Mouse (Mus musculus): ENCODE data around the gene Slc16a12.
"Not testable (repeated sequence)": the region's sequence is repeated elsewhere in the genome, so short reads cannot be mapped to it uniquely, and the experiment has no call there.

Slc16a12 gene

GRCm38 (mm10) chr19:34746688-34747504, at the start of gene Slc16a12:
Gene Slc16a12 (minus strand): TSS chr19:34747289.
- in situ Hi-C loops (cut with MboI, MseI): no loop called here

- in situ Hi-C loops (cut with MboI, MseI): loop anchor here (10.0 kb wide), 1 partner anchor 1062 kb away; no protein-coding TSS in a partner anchor
Measured at GRCm38 (mm10) chr19:34796396-34796795, 49.3 kb upstream of the Slc16a12 start.

GRCm38 (mm10) chr19:34782491-34782890, 35.4 kb upstream of the Slc16a12 start:
- in situ Hi-C loops (cut with MboI, MseI): no loop called here

GRCm38 (mm10) chr19:34778993-34779392, 31.9 kb upstream of the Slc16a12 start:
- in situ Hi-C loops (cut with MboI, MseI): no loop called here

- in situ Hi-C loops (cut with MboI, MseI): no loop called here
Measured at GRCm38 (mm10) chr19:34778098-34778497, 31.0 kb upstream of the Slc16a12 start.

GRCm38 (mm10) chr19:34772775-34773174, 25.7 kb upstream of the Slc16a12 start:
- in situ Hi-C loops (cut with MboI, MseI): no loop called here

GRCm38 (mm10) chr19:34770764-34771163, 23.7 kb upstream of the Slc16a12 start:
- in situ Hi-C loops (cut with MboI, MseI): no loop called here

GRCm38 (mm10) chr19:34758754-34759153, 11.7 kb upstream of the Slc16a12 start:
- in situ Hi-C loops (cut with MboI, MseI): no loop called here

GRCm38 (mm10) chr19:34756561-34757240, 9.6 kb upstream of the Slc16a12 start:
- in situ Hi-C loops (cut with MboI, MseI): no loop called here

- in situ Hi-C loops (cut with MboI, MseI): no loop called here
Measured at GRCm38 (mm10) chr19:34755680-34756079, 8.6 kb upstream of the Slc16a12 start.

- in situ Hi-C loops (cut with MboI, MseI): no loop called here
Measured at GRCm38 (mm10) chr19:34753243-34753642, 6.2 kb upstream of the Slc16a12 start.

- in situ Hi-C loops (cut with MboI, MseI): no loop called here
Measured at GRCm38 (mm10) chr19:34752391-34753092, 5.5 kb upstream of the Slc16a12 start.

GRCm38 (mm10) chr19:34751150-34751549, 4.1 kb upstream of the Slc16a12 start:
- in situ Hi-C loops (cut with MboI, MseI): no loop called here

GRCm38 (mm10) chr19:34748992-34749391, 1.9 kb upstream of the Slc16a12 start:
- in situ Hi-C loops (cut with MboI, MseI): no loop called here

- in situ Hi-C loops (cut with MboI, MseI): not testable (repeated sequence)
Measured at GRCm38 (mm10) chr19:34747969-34748368, 880 bp upstream of the Slc16a12 start.

- in situ Hi-C loops (cut with MboI, MseI): no loop called here
Measured at GRCm38 (mm10) chr19:34746201-34746600, 888 bp downstream of the Slc16a12 start.

- in situ Hi-C loops (cut with MboI, MseI): no loop called here
Measured at GRCm38 (mm10) chr19:34745012-34745411, 2.1 kb downstream of the Slc16a12 start.

- in situ Hi-C loops (cut with MboI, MseI): no loop called here
Measured at GRCm38 (mm10) chr19:34737916-34738315, 9.2 kb downstream of the Slc16a12 start.

- in situ Hi-C loops (cut with MboI, MseI): no loop called here
Measured at GRCm38 (mm10) chr19:34735900-34736299, 11.2 kb downstream of the Slc16a12 start.

GRCm38 (mm10) chr19:34733020-34733419, 14.1 kb downstream of the Slc16a12 start:
- in situ Hi-C loops (cut with MboI, MseI): no loop called here

- in situ Hi-C loops (cut with MboI, MseI): no loop called here
Measured at GRCm38 (mm10) chr19:34731356-34731755, 15.7 kb downstream of the Slc16a12 start.

- in situ Hi-C loops (cut with MboI, MseI): no loop called here
Measured at GRCm38 (mm10) chr19:34730584-34730983, 16.5 kb downstream of the Slc16a12 start.
